Mouse (Mus musculus) neural tube, embryonic 15.5 days (tissue): ENCODE data around the gene Meis2. TPM values are rescaled to one million over a fixed set of nuclear protein-coding genes. Genes with fewer than 3 reads are reported as not detected.

Source experiments
- ATAC-seq: fragments of 200-750 bp; cut with Nextera tagmentation; 2 replicates; pipeline ENCODE4 v1.8.0; 2017; ENCODE audit warnings: mild to moderate bottlenecking, moderate TSS enrichment, moderate library complexity; ENCODE audit not compliant: low FRiP score
- H3K27ac ChIP-seq: fragments of 300-500 bp; sonication (generic); replicated peaks from 2 replicates; pipeline ENCODE4 v1.5.1; 2015; ENCODE audit warnings: mild to moderate bottlenecking, inconsistent platforms
- H3K27me3 ChIP-seq: fragments of 300-500 bp; sonication (generic); replicated peaks from 2 replicates; pipeline ENCODE4 v1.6.1; 2015; ENCODE audit warnings: inconsistent platforms
- H3K36me3 ChIP-seq: fragments of 300-500 bp; sonication (generic); 2 replicates; pipeline ENCODE4 v1.6.1; 2015; ENCODE audit warnings: inconsistent platforms
- H3K4me1 ChIP-seq: fragments of 300-500 bp; sonication (generic); 2 replicates; pipeline ENCODE4 v1.6.1; 2015; ENCODE audit warnings: inconsistent platforms
- H3K4me2 ChIP-seq: fragments of 300-500 bp; sonication (generic); 2 replicates; pipeline ENCODE4 v1.6.1; 2015; ENCODE audit warnings: inconsistent platforms, mild to moderate bottlenecking, moderate library complexity
- H3K4me3 ChIP-seq: fragments of 300-500 bp; sonication (generic); replicated peaks from 2 replicates; pipeline ENCODE4 v1.5.1; 2015; ENCODE audit warnings: mild to moderate bottlenecking, inconsistent platforms
- H3K9ac ChIP-seq: fragments of 300-500 bp; sonication (generic); replicated peaks from 2 replicates; pipeline ENCODE4 v1.6.1; 2015; ENCODE audit warnings: mild to moderate bottlenecking, inconsistent platforms
- H3K9me3 ChIP-seq: fragments of 300-500 bp; sonication (generic); replicated peaks from 2 replicates; pipeline ENCODE4 v1.6.1; 2016; ENCODE audit warnings: inconsistent platforms
- WGBS: fragments of 180-500 bp; shearing (Covaris S2); methylation state at CpG from one replicate; pipeline ENCODE4 v1.1.7; 2015; ENCODE audit warnings: mixed read lengths; 5-methylcytosine and 5-hydroxymethylcytosine counted together
- polyA plus RNA-seq: library from polyadenylated mRNA; unstranded; fragments of >200 nt; fragmentation: Nextera tagmentation; extraction: Ambion mirVana; gene quantifications from 2 replicates; pipeline ENCODE4 v1.2.1, GENCODE M21; 2015

The Meis2 gene
- polyA plus RNA-seq, 1 experiment from 2014 or later: 95.5 TPM

DNA sequence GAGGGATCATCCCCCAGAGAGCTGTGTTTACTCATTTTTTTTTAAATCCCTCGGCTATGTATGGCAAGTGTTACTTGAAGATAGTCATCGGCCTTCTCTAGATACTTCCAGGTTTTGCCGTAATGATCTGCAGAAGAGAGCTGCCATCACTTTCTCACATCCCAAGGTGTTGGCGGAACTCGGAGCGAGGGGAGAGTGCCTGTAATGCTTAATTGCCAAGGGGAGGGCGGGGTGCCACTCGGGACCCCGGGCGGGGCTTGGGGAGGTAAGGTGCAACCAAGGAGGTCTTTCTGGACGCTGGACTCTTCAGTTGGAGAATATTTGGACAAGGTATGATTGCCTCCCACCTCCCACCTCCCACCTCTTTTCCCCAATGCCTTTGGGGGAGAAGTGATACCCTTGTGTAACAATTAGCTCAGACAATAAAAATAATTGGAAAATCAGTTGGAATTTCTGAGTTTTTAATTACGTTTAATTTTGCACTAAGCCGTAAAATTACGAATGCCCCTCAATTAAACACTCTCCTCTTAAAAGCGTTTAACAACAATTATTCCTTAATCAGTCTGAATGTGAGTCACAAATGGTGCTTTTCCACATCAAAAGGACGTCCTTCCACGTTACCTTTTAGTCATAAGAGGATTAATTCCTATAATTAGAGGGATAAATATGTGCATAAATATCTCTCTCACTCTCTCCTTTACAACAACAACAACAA is 9.2 kb upstream of the Meis2 start:
- Histone ChIP-seq H3K9me3 (no peaks in the 10 kb centered on the region), H3K4me1 (peaks cover 26% of the 10 kb centered on the region), H3K4me2 (peak overlapping the region; percentile 64), H3K4me3 (peak overlapping the region; percentile 41; the same call in 1 of the 2 replicates), H3K27ac (0 out of 2 replicates have a peak overlapping the region, but pooled peaks have one; percentile 10), H3K36me3 (no peaks in the 10 kb centered on the region), H3K9ac (no peak overlapping the region), H3K27me3 (peaks cover 10% of the 10 kb centered on the region)
- WGBS: 10% methylated on average over 17 of the region's 17 CpGs
- ATAC-seq: no peak

DNA sequence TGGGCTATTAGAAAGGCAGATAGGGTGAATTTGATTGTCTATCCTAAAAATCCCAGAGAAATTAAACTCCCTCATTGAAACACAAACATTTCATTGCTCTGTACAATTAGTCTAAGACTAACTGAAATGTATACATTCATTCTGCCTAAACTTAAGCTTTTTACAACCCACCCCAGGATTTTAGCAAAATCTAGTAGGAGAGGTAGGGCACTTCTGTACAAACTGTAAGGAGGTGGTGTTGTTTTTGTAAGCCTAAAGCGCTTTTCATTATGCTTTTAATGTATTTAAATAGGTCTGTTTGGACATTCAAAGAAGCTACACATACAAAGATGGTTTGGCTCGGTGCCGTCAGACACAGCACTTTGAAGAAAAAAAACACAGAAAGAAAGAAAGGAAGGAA is 8.4 kb upstream of the Meis2 start:
- no peak overlapping the region for H3K9ac ChIP-seq
- H3K4me1 ChIP-seq: peaks cover 26% of the 10 kb centered on the region
- H3K4me2 ChIP-seq: peak overlapping the region; percentile 64; the same call in 1 of the 2 replicates
- peaks cover 12% of the 10 kb centered on the region for H3K27me3 ChIP-seq
- no peak for ATAC-seq
- no peak overlapping the region for H3K4me3 ChIP-seq
- H3K36me3 ChIP-seq: no peaks in the 10 kb centered on the region
- WGBS: 22% methylated on average over 3 of the region's 3 CpGs
- no peak overlapping the region for H3K27ac ChIP-seq
- no peaks in the 10 kb centered on the region for H3K9me3 ChIP-seq

DNA sequence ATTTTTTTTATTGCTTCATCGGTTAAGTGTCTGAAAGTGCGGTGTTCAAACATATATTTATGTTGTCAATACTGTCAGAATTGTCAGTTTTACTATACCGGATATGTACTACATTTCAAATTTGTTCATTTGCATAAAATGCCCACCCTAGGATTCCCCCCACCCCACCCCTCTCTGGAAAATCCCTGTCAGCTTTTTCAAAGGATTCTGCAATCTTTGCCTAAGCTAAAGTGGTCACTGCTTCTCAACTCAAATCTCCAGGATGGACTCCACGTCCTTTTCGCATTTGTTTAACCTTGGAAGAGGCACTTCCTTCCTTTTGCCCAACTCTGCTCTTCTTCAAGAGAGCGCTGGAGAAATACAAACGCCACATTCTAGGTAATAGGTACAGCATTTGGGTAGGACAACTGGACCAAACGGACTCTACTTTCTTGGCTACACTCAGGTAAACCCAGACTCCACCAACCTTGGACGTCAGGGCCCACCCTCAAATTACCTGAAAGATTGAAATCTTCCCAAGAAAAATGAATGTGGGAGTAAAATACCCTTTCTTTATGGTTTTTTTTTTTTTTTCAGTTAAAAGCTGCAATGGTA is 7.8 kb upstream of the Meis2 start:
- Histone ChIP-seq H3K4me3 (no peak overlapping the region), H3K27me3 (peaks cover 12% of the 10 kb centered on the region), H3K9me3 (no peaks in the 10 kb centered on the region), H3K4me1 (peaks cover 26% of the 10 kb centered on the region), H3K36me3 (no peaks in the 10 kb centered on the region), H3K9ac (no peak overlapping the region), H3K4me2 (peak overlapping the region; percentile 81), H3K27ac (0 out of 2 replicates have a peak overlapping the region, but pooled peaks have one; percentile 5)
- 32% methylated on average over 9 of the region's 9 CpGs for WGBS
- ATAC-seq: no peak

DNA sequence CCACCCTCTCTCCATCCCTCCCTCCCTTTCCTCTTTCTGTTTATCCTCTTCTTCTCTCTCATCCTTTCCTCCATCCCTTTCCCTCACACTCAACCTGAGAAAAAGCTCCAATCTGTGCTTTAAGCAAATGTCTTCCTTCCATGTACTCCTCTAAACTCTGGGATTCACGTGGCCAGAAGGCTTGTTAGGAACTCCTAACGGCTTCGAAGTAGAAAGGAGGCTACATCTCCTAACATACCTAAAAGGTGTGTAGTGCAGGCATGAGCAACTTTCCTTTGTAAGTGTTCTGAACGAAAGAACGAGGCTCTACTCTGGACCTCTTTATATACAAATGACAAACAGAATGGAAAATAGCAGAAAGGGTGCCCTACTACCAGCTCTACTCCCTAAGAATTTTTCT is 7.1 kb upstream of the Meis2 start:
- H3K9ac ChIP-seq: peak overlapping the region; percentile 46; the same call in 1 of the 2 replicates
- peaks cover 29% of the 10 kb centered on the region for H3K4me1 ChIP-seq
- no peaks in the 10 kb centered on the region for H3K36me3 ChIP-seq
- peak overlapping the region; percentile 81 for H3K4me2 ChIP-seq
- no peaks in the 10 kb centered on the region for H3K9me3 ChIP-seq
- no peak for ATAC-seq
- H3K27me3 ChIP-seq: peaks cover 12% of the 10 kb centered on the region
- peak overlapping the region; percentile 73; the same call in 1 of the 2 replicates for H3K27ac ChIP-seq
- H3K4me3 ChIP-seq: peak overlapping the region; percentile 36
- WGBS: 12% methylated on average over 5 of the region's 5 CpGs

DNA sequence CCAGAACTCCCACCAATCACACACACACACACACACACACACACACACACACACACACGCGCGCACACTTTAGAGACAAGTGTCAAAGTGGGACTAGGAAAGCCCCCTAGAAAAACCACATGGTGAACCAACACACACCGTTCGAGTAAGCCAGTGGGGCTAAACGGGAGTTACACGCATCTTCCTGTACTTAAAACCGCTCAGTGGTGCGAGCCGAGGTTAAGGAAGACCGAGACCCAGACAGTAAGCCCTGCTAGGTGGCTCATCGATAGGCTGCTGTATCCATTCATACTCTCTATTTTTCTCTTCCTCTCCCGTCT is 6.6 kb upstream of the Meis2 start:
- Histone ChIP-seq H3K36me3 (no peaks in the 10 kb centered on the region), H3K9me3 (no peaks in the 10 kb centered on the region), H3K4me1 (peaks cover 31% of the 10 kb centered on the region), H3K4me3 (peak overlapping the region; percentile 36), H3K27me3 (peaks cover 12% of the 10 kb centered on the region), H3K27ac (peak overlapping the region; percentile 73), H3K9ac (peak overlapping the region; percentile 46), H3K4me2 (peak overlapping the region; percentile 81)
- 3% methylated on average over 13 of the region's 13 CpGs for WGBS
- no peak for ATAC-seq

DNA sequence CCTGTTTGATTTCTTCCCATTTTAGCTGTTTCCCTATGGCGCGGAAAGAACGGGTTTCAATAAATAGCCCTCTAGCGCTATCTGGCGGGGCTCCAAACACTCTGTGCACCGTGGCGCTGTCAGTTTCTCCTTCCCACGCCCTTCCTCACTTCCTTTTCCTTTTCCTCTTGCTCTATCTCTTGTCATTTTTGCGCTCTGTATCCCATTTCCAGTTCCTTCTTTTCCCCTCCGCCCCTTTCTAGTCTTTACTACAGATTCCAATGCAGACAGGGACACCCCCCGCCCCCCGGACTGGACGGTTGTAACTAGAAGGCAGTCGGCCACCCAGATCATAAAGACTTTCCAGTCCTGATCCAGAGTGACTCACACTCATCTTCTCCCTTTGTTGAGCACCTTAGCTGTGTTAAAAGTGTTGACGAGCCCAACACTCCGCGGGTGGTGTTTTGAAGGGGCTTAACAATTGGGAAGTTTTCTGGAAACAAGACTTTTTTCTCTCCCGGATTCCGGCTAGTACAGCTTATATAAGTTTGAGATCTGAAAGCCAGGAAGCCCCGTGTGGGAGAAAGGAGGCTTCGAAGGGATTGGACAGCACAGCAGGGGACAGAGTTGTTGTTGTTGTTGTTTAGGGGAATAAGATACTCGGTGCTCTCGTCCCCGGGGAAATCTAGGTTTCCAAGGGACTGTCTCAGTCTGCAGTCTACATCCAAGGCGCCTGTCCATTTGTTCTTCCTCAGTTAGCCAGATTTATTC is 6.1 kb upstream of the Meis2 start:
- peaks cover 36% of the 10 kb centered on the region for H3K4me1 ChIP-seq
- no peaks in the 10 kb centered on the region for H3K9me3 ChIP-seq
- peak overlapping the region; percentile 81 for H3K4me2 ChIP-seq
- no peaks in the 10 kb centered on the region for H3K36me3 ChIP-seq
- peaks cover 8% of the 10 kb centered on the region for H3K27me3 ChIP-seq
- WGBS: under 1% methylated on average over 25 of the region's 25 CpGs
- peak; percentile 43; the same call in 1 of the 2 replicates for ATAC-seq
- peak overlapping the region; percentile 46 for H3K9ac ChIP-seq
- H3K27ac ChIP-seq: peak overlapping the region; percentile 73
- peak overlapping the region; percentile 36 for H3K4me3 ChIP-seq

DNA sequence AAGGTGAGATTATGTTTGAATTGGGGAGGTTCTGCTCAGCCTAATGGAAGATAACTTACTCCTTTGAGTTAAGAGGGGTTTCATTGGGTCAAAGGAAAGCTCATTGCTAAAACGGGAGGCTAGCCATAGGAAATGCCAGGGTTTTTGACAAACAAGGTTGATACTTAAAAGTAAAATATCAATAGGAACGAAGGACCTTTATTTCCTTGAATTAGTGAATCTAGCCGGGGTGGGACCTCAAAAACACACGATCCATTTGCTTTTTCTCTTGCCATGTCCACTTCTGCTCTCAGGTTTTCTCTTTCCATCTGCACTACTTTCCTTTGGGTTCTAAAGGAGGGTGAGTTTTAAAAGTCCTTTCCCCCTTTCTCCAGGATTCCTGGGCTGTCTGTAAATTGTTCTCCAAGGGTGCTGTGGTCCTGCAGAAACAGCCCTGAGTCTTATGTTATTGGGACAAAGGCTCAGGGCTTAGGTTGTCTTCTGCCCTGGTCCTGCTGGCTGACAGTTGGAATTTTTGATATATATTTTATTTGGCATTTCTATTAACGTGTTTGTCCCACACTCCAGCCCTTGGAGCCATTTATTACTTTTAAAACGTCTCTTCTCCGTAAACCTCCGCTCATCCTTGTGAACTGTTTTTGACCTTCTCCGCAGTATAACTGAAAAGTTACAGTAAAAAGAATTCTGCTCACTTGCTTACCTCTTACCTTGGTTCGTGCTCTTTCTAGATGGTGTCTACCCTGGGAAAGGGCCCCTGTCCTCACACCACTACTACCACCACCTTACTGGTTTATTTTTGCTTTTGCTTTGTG is 5.2 kb upstream of the Meis2 start:
- Histone ChIP-seq H3K4me2 (peak overlapping the region; percentile 81), H3K9ac (peak overlapping the region; percentile 1; the same call in 1 of the 2 replicates), H3K4me1 (peaks cover 35% of the 10 kb centered on the region), H3K27me3 (peaks cover 7% of the 10 kb centered on the region; the same call in 1 of the 2 replicates), H3K27ac (peak overlapping the region; percentile 73), H3K36me3 (no peaks in the 10 kb centered on the region), H3K9me3 (no peaks in the 10 kb centered on the region), H3K4me3 (peak overlapping the region; percentile 36)
- no peak for ATAC-seq
- 11% methylated on average over 10 of the region's 10 CpGs for WGBS

DNA sequence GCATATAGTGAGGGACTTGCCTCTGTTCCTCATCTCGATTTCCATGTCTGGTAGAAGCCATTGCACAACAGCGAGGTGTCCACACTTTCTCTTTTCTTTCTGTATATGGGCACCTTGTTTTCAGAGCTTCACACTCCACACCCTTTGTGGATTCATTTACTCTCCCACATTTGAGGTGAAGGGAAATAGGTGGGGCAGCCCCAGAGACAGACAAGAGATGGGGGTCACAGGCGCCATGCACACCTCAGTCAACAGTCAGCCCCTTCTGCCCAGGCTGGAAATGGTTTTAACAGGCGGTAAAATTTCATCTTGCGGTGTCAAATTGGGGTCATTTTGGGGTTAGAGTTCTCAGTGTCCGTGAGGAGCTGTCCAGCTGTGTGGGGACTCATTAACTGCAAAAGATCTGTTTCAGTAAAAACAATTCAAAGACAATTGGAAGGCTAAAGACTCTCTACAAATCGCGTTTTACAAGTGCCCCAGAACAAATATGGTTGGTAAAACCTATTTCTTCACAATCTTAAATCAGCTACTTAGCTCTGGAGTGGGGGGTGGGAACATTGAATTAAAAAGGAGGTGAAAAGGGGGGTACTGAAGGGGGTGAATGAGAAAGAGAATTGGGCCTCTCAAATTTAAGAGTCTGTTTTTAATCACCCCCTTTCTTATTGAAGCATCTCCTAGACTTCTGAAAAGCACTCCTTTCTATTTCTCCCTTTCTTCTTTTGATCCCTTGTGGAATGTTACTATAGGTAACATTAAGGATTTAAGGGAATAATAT is 4.0 kb upstream of the Meis2 start:
- peaks cover 7% of the 10 kb centered on the region; the same call in 1 of the 2 replicates for H3K27me3 ChIP-seq
- ATAC-seq: no peak
- peak overlapping the region; percentile 81 for H3K4me2 ChIP-seq
- H3K9me3 ChIP-seq: no peaks in the 10 kb centered on the region
- no peaks in the 10 kb centered on the region for H3K36me3 ChIP-seq
- peak overlapping the region; percentile 72 for H3K27ac ChIP-seq
- peaks cover 32% of the 10 kb centered on the region for H3K4me1 ChIP-seq
- H3K4me3 ChIP-seq: peak overlapping the region; percentile 61
- 17% methylated on average over 8 of the region's 8 CpGs for WGBS
- H3K9ac ChIP-seq: peak overlapping the region; percentile 30; the same call in 1 of the 2 replicates

DNA sequence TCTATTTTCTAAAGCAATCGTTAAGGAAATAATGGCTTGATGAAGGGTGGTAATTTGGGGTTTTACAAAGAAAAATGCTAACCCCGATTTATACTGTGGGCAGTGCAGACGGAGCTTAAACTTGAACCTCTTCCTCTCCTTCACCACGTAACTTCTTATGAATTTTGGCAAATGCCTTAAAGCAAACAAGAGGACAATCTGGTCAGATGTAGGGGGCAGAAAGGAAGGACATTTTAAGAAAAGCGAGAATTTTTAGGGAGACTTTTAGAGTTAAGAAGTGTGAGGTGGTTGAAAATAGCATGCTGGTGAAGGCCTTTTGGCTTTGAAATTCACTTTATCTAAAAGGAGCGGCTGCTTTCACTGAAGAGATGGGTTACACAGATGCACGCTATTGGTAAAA is 3.3 kb upstream of the Meis2 start:
- peaks cover 30% of the 10 kb centered on the region for H3K4me1 ChIP-seq
- H3K27ac ChIP-seq: peak overlapping the region; percentile 72
- no peak for ATAC-seq
- H3K4me3 ChIP-seq: peak overlapping the region; percentile 61
- H3K27me3 ChIP-seq: peaks cover 7% of the 10 kb centered on the region; the same call in 1 of the 2 replicates
- H3K9me3 ChIP-seq: no peaks in the 10 kb centered on the region
- H3K4me2 ChIP-seq: peak overlapping the region; percentile 81
- no peaks in the 10 kb centered on the region for H3K36me3 ChIP-seq
- WGBS: 15% methylated on average over 7 of the region's 7 CpGs
- peak overlapping the region; percentile 30; the same call in 1 of the 2 replicates for H3K9ac ChIP-seq

DNA sequence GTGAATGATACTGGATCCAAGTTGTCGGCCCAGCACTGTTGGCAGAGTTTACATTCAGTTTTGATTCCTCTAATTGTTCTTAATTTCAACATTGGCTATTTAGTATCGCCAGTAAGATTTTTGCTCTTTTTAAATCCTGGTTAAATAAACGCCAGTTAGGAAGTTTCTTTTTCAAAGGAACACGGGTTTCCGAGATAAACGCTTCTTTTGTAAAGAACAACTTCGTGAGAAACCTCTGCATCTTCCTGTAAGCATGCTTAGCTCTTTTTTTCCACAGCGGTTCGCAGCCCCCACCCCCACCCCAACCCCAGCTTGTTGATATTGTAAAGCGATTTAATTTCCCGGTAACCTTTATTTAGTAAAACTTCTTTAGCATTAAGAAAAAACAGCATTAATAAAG is 2.8 kb upstream of the Meis2 start:
- Histone ChIP-seq H3K27me3 (peaks cover 4% of the 10 kb centered on the region; the same call in 1 of the 2 replicates), H3K4me1 (peaks cover 34% of the 10 kb centered on the region), H3K36me3 (no peaks in the 10 kb centered on the region), H3K9ac (peak overlapping the region; percentile 59), H3K4me3 (peak overlapping the region; percentile 61), H3K27ac (peak overlapping the region; percentile 94), H3K9me3 (no peaks in the 10 kb centered on the region), H3K4me2 (peak overlapping the region; percentile 81)
- ATAC-seq: no peak
- WGBS: 5% methylated on average over 11 of the region's 11 CpGs
